Mouse (Mus musculus) intestine, embryonic 15.5 days (tissue): Measurements from ENCODE around the gene Ptpa. TPM values are rescaled to one million over a fixed set of nuclear protein-coding genes. Genes with fewer than 3 reads are reported as not detected.
A peak's percentile ranks its signal among the peaks of the same experiment; 100 is the strongest.

Source experiments
- ATAC-seq: fragments of 200-750 bp; cut with Nextera tagmentation; 2 replicates; pipeline ENCODE4 v1.8.0; 2017; ENCODE audit warnings: moderate TSS enrichment, moderate library complexity
- H3K27ac ChIP-seq: fragments of 300-500 bp; sonication (generic); 2 replicates; pipeline ENCODE4 v1.5.1; 2015; ENCODE audit warnings: mild to moderate bottlenecking, inconsistent platforms
- H3K27me3 ChIP-seq: fragments of 300-500 bp; sonication (generic); replicated peaks from 2 replicates; pipeline ENCODE4 v1.6.1; 2015; ENCODE audit warnings: inconsistent platforms
- H3K36me3 ChIP-seq: fragments of 300-500 bp; sonication (generic); 2 replicates; pipeline ENCODE4 v1.6.1; 2015; ENCODE audit warnings: inconsistent platforms
- H3K4me1 ChIP-seq: fragments of 300-500 bp; sonication (generic); replicated peaks from 2 replicates; pipeline ENCODE4 v1.6.1; 2015; ENCODE audit warnings: inconsistent platforms
- H3K4me2 ChIP-seq: fragments of 300-500 bp; sonication (generic); replicated peaks from 2 replicates; pipeline ENCODE4 v1.6.1; 2015; ENCODE audit warnings: mild to moderate bottlenecking, inconsistent platforms
- H3K4me3 ChIP-seq: fragments of 300-500 bp; sonication (generic); replicated peaks from 2 replicates; pipeline ENCODE4 v1.5.1; 2015; ENCODE audit warnings: inconsistent platforms
- H3K9ac ChIP-seq: fragments of 300-500 bp; sonication (generic); 2 replicates; pipeline ENCODE4 v1.6.1; 2015; ENCODE audit warnings: inconsistent platforms
- H3K9me3 ChIP-seq: fragments of 300-500 bp; sonication (generic); 2 replicates; pipeline ENCODE4 v1.6.1; 2016; ENCODE audit warnings: inconsistent platforms
- WGBS: fragments of 180-500 bp; shearing (Covaris S2); methylation state at CpG from one replicate; pipeline ENCODE4 v1.1.7; 2015; 5-methylcytosine and 5-hydroxymethylcytosine counted together
- polyA plus RNA-seq: library from polyadenylated mRNA; unstranded; fragments of >200 nt; fragmentation: Nextera tagmentation; extraction: Ambion mirVana; gene quantifications from 2 replicates; pipeline ENCODE4 v1.2.1, GENCODE M21; 2015

Gene Ptpa
- polyA plus RNA-seq, 1 experiment from 2014 or later: 117 TPM

- Histone ChIP-seq H3K27ac (no peak overlapping the region), H3K36me3 (no peaks in the 10 kb centered on the region), H3K9me3 (no peaks in the 10 kb centered on the region), H3K4me2 (no peak overlapping the region), H3K9ac (no peak overlapping the region), H3K4me3 (no peak overlapping the region), H3K27me3 (no peaks in the 10 kb centered on the region), H3K4me1 (peaks cover 6% of the 10 kb centered on the region; the same call in 1 of the 2 replicates)
- 77% methylated on average over 6 of the region's 6 CpGs for WGBS
- no peak for ATAC-seq
Observed at GRCm38 (mm10) chr2:30458349-30458748, 42.5 kb downstream of the Ptpa start.

- H3K4me2 ChIP-seq: no peak overlapping the region
- ATAC-seq: no peak
- H3K9ac ChIP-seq: no peak overlapping the region
- no peak overlapping the region for H3K27ac ChIP-seq
- WGBS: 90% methylated on average over 6 of the region's 6 CpGs
- H3K4me1 ChIP-seq: peaks cover 13% of the 10 kb centered on the region
- no peak overlapping the region for H3K4me3 ChIP-seq
- H3K36me3 ChIP-seq: no peaks in the 10 kb centered on the region
- H3K9me3 ChIP-seq: no peaks in the 10 kb centered on the region
- H3K27me3 ChIP-seq: no peaks in the 10 kb centered on the region
Observed at GRCm38 (mm10) chr2:30459241-30459640, 43.4 kb downstream of the Ptpa start.

- H3K4me3 ChIP-seq: peak overlapping the region; percentile 23
- no peak overlapping the region for H3K9ac ChIP-seq
- 6% methylated on average over 5 of the region's 5 CpGs for WGBS
- H3K9me3 ChIP-seq: no peaks in the 10 kb centered on the region
- no peaks in the 10 kb centered on the region for H3K27me3 ChIP-seq
- H3K36me3 ChIP-seq: no peaks in the 10 kb centered on the region
- H3K4me2 ChIP-seq: peak overlapping the region; percentile 59
- ATAC-seq: peak; percentile 79
- H3K27ac ChIP-seq: peak overlapping the region; percentile 74
- peaks cover 19% of the 10 kb centered on the region for H3K4me1 ChIP-seq
Observed at GRCm38 (mm10) chr2:30463341-30463761, 47.5 kb downstream of the Ptpa start.

GRCm38 (mm10) chr2:30463904-30464330 lies 48.1 kb downstream of the Ptpa start:
- 3% methylated on average over 9 of the region's 9 CpGs for WGBS
- peak overlapping the region; percentile 23 for H3K4me3 ChIP-seq
- peaks cover 20% of the 10 kb centered on the region for H3K4me1 ChIP-seq
- peak; percentile 96 for ATAC-seq
- no peaks in the 10 kb centered on the region for H3K27me3 ChIP-seq
- H3K9ac ChIP-seq: no peak overlapping the region
- H3K36me3 ChIP-seq: no peaks in the 10 kb centered on the region
- H3K27ac ChIP-seq: peak overlapping the region; percentile 74
- peak overlapping the region; percentile 59 for H3K4me2 ChIP-seq
- no peaks in the 10 kb centered on the region for H3K9me3 ChIP-seq

- no peak for ATAC-seq
- WGBS: 49% methylated on average over 5 of the region's 5 CpGs
- Histone ChIP-seq H3K4me1 (peaks cover 24% of the 10 kb centered on the region), H3K9me3 (no peaks in the 10 kb centered on the region), H3K9ac (no peak overlapping the region), H3K4me2 (peak overlapping the region; percentile 59), H3K27me3 (no peaks in the 10 kb centered on the region), H3K27ac (peak overlapping the region; percentile 74), H3K4me3 (peak overlapping the region; percentile 23), H3K36me3 (no peaks in the 10 kb centered on the region)
Observed at GRCm38 (mm10) chr2:30464411-30464810, 48.6 kb downstream of the Ptpa start.

DNA sequence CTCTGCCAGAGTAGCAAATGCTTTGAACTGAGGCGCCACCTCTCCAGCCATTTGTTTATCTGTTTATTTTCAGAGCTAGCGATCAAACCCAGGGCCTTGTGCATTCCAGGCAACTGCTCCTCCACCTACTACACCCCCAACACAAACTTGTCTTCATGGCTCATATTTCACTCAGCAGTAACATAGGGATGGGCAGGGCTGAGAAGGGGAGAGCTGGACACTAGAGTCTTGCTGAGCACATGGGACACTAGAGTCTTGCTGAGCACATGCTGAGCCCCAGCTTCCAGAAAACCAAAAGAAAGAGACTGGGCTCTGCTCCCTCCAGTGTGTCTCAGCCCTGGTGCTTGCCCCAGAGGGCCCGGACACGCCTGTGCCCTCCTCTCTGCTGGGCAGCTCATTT lies 50.9 kb downstream of the Ptpa start:
- Histone ChIP-seq H3K36me3 (no peaks in the 10 kb centered on the region), H3K4me1 (peaks cover 33% of the 10 kb centered on the region), H3K9ac (no peak overlapping the region), H3K4me3 (no peak overlapping the region), H3K4me2 (no peak overlapping the region), H3K9me3 (no peaks in the 10 kb centered on the region), H3K27ac (no peak overlapping the region), H3K27me3 (no peaks in the 10 kb centered on the region)
- 54% methylated on average over 4 of the region's 4 CpGs for WGBS
- no peak for ATAC-seq

DNA sequence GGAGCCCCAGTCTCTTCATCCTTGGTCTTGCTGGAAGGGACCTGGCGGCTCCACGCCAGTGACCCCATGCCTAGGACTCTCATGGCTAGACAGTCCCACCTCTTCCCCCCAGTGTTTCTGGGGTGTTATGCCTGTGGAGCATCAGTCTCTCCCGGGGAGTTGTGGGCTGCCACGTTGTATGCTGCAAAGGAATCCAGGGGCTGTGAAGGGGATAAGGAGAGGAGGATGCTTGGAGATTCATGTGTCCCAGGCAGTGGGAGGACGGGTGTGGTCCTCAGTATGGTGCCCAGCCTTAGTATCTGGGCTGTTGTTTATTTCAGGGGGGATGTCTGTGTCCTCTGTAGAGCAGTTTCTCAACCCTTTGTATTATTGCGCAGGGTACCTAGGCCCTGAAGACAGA lies 53.2 kb downstream of the Ptpa start:
- H3K4me1 ChIP-seq: peaks cover 20% of the 10 kb centered on the region
- H3K36me3 ChIP-seq: no peaks in the 10 kb centered on the region
- ATAC-seq: no peak
- H3K9ac ChIP-seq: no peak overlapping the region
- no peaks in the 10 kb centered on the region for H3K27me3 ChIP-seq
- H3K4me2 ChIP-seq: peak overlapping the region; percentile 85
- H3K27ac ChIP-seq: no peak overlapping the region
- H3K4me3 ChIP-seq: no peak overlapping the region
- no peaks in the 10 kb centered on the region for H3K9me3 ChIP-seq
- WGBS: 66% methylated on average over 6 of the region's 6 CpGs

DNA sequence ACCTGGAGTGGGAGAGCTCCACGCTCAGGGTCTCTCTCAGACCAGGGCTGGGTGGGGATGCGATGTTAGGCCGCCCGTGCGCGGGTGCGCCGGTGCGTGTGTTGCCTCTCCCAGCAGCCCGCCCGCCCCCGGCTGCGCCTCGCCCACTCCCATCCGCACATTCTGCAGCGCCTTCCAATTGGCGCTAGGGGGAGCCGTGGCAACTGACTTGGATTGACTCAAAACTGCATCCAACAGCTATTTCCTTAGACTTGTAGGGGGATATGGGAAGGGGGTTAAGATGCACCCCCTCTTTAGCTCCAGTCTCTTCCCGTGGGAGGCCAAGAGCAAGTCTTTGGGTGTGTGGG lies 53.9 kb downstream of the Ptpa start:
- H3K4me3 ChIP-seq: peak overlapping the region; percentile 45
- H3K9ac ChIP-seq: peak overlapping the region; percentile 57
- H3K27ac ChIP-seq: peak overlapping the region; percentile 92
- 0% methylated on average over 19 of the region's 19 CpGs for whole genome bisulfite sequencing
- peak; percentile 15; the same call in 1 of the 2 replicates for ATAC-seq
- H3K9me3 ChIP-seq: no peaks in the 10 kb centered on the region
- peaks cover 23% of the 10 kb centered on the region for H3K4me1 ChIP-seq
- H3K27me3 ChIP-seq: no peaks in the 10 kb centered on the region
- no peaks in the 10 kb centered on the region for H3K36me3 ChIP-seq
- peak overlapping the region; percentile 85 for H3K4me2 ChIP-seq

- Histone ChIP-seq H3K4me3 (peak overlapping the region; percentile 45), H3K4me2 (peak overlapping the region; percentile 85), H3K4me1 (peaks cover 23% of the 10 kb centered on the region), H3K9me3 (no peaks in the 10 kb centered on the region), H3K27me3 (no peaks in the 10 kb centered on the region), H3K9ac (peak overlapping the region; percentile 57), H3K36me3 (no peaks in the 10 kb centered on the region), H3K27ac (peak overlapping the region; percentile 92)
- ATAC-seq: peak; percentile 12; the same call in 1 of the 2 replicates
- WGBS: under 1% methylated on average over 46 of the region's 46 CpGs
Observed at GRCm38 (mm10) chr2:30470143-30470946, 54.5 kb downstream of the Ptpa start.

GRCm38 (mm10) chr2:30471051-30471450 lies 55.2 kb downstream of the Ptpa start:
- 19% methylated on average over 8 of the region's 8 CpGs for WGBS
- H3K9ac ChIP-seq: peak overlapping the region; percentile 30; the same call in 1 of the 2 replicates
- no peaks in the 10 kb centered on the region for H3K27me3 ChIP-seq
- ATAC-seq: no peak
- no peaks in the 10 kb centered on the region for H3K9me3 ChIP-seq
- H3K36me3 ChIP-seq: no peaks in the 10 kb centered on the region
- H3K4me2 ChIP-seq: peak overlapping the region; percentile 85
- peak overlapping the region; percentile 92 for H3K27ac ChIP-seq
- H3K4me1 ChIP-seq: peaks cover 23% of the 10 kb centered on the region
- peak overlapping the region; percentile 85 for H3K4me3 ChIP-seq

- H3K27ac ChIP-seq: peak overlapping the region; percentile 92
- peak overlapping the region; percentile 95 for H3K9ac ChIP-seq
- peak; percentile 55 for ATAC-seq
- H3K4me2 ChIP-seq: peak overlapping the region; percentile 85
- H3K9me3 ChIP-seq: no peaks in the 10 kb centered on the region
- H3K36me3 ChIP-seq: no peaks in the 10 kb centered on the region
- H3K4me3 ChIP-seq: peak overlapping the region; percentile 85
- under 1% methylated on average over 43 of the region's 51 CpGs for WGBS
- H3K27me3 ChIP-seq: no peaks in the 10 kb centered on the region
- peaks cover 30% of the 10 kb centered on the region for H3K4me1 ChIP-seq
Observed at GRCm38 (mm10) chr2:30471795-30472720, 56.2 kb downstream of the Ptpa start.

- Histone ChIP-seq H3K27me3 (no peaks in the 10 kb centered on the region), H3K9ac (peak overlapping the region; percentile 95), H3K9me3 (no peaks in the 10 kb centered on the region), H3K27ac (peak overlapping the region; percentile 92), H3K4me1 (peaks cover 27% of the 10 kb centered on the region), H3K36me3 (no peaks in the 10 kb centered on the region), H3K4me3 (peak overlapping the region; percentile 85), H3K4me2 (peak overlapping the region; percentile 85)
- ATAC-seq: no peak
- under 1% methylated on average over 58 of the region's 60 CpGs for WGBS
Observed at GRCm38 (mm10) chr2:30472731-30473351, 57.0 kb downstream of the Ptpa start.
